Mouse (Mus musculus) heart, embryonic 12.5 days (tissue): ENCODE data around the gene Ucn2. TPM values are rescaled to one million over a fixed set of nuclear protein-coding genes. Genes with fewer than 3 reads are reported as not detected.

Source experiments
- ATAC-seq: fragments of 200-750 bp; cut with Nextera tagmentation; 2 replicates; pipeline ENCODE4 v1.8.0; 2017; ENCODE audit warnings: moderate TSS enrichment, moderate library complexity; ENCODE audit not compliant: insufficient number of reproducible peaks, low FRiP score
- H3K27ac ChIP-seq: fragments of 300-500 bp; sonication (generic); 2 replicates; pipeline ENCODE4 v1.5.1; 2016; ENCODE audit warnings: mild to moderate bottlenecking, moderate library complexity; ENCODE audit not compliant: poor library complexity, severe bottlenecking
- H3K27me3 ChIP-seq: fragments of 300-500 bp; sonication (generic); replicated peaks from 2 replicates; pipeline ENCODE4 v1.6.1; 2016; ENCODE audit warnings: mild to moderate bottlenecking, moderate library complexity
- H3K36me3 ChIP-seq: fragments of 300-500 bp; sonication (generic); 2 replicates; pipeline ENCODE4 v1.6.1; 2016; ENCODE audit warnings: mild to moderate bottlenecking, moderate library complexity
- H3K4me1 ChIP-seq: fragments of 300-500 bp; sonication (generic); replicated peaks from 2 replicates; pipeline ENCODE4 v1.6.1; 2016; ENCODE audit warnings: mild to moderate bottlenecking
- H3K4me2 ChIP-seq: fragments of 300-500 bp; sonication (generic); 2 replicates; pipeline ENCODE4 v1.6.1; 2016; ENCODE audit warnings: mild to moderate bottlenecking, moderate library complexity
- H3K4me3 ChIP-seq: fragments of 300-500 bp; sonication (generic); 2 replicates; pipeline ENCODE4 v1.5.1; 2016; ENCODE audit warnings: mild to moderate bottlenecking
- H3K9ac ChIP-seq: fragments of 300-500 bp; sonication (generic); 2 replicates; pipeline ENCODE4 v1.6.1; 2016; ENCODE audit warnings: mild to moderate bottlenecking, moderate library complexity
- H3K9me3 ChIP-seq: fragments of 300-500 bp; sonication (generic); replicated peaks from 2 replicates; pipeline ENCODE4 v1.6.1; 2016; ENCODE audit warnings: mild to moderate bottlenecking, moderate library complexity
- WGBS: fragments of 180-500 bp; shearing (Covaris S2); methylation state at CpG from one replicate; pipeline ENCODE4 v1.1.7; 2016; 5-methylcytosine and 5-hydroxymethylcytosine counted together
- polyA plus RNA-seq: library from polyadenylated mRNA; unstranded; fragments of >200 nt; fragmentation: Nextera tagmentation; extraction: Ambion mirVana; gene quantifications from 2 replicates; pipeline ENCODE4 v1.2.1, GENCODE M21; 2016

Gene Ucn2
- polyA plus RNA-seq, 1 experiment from 2014 or later = not detected

DNA sequence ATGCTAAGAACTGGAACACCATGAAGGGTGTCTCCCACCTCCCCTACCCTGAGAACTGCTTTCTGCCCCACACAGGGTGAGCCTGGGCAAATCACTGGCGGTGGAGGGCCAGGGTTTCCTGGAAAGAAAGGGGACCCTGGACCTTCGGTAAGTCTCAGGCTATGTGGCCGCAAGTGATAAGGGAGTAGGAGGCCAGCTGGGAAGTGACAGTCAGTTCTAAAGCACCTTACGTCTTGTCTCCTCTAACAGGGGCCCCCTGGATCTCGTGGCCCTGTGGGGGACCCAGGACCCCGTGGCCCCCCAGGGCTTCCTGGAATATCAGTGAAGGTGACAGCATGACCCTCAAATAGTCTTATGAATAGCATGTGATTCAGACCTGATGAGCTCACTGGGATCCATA lies 21.5 kb upstream of the Ucn2 start:
- Histone ChIP-seq H3K4me3 (no peak overlapping the region), H3K27ac (no peak overlapping the region), H3K36me3 (no peaks in the 10 kb centered on the region), H3K4me1 (no peaks in the 10 kb centered on the region), H3K9ac (no peak overlapping the region), H3K27me3 (peaks cover 8% of the 10 kb centered on the region; the same call in 1 of the 2 replicates), H3K9me3 (no peaks in the 10 kb centered on the region), H3K4me2 (no peak overlapping the region)
- no peak for ATAC-seq
- 73% methylated on average over 6 of the region's 6 CpGs for WGBS

DNA sequence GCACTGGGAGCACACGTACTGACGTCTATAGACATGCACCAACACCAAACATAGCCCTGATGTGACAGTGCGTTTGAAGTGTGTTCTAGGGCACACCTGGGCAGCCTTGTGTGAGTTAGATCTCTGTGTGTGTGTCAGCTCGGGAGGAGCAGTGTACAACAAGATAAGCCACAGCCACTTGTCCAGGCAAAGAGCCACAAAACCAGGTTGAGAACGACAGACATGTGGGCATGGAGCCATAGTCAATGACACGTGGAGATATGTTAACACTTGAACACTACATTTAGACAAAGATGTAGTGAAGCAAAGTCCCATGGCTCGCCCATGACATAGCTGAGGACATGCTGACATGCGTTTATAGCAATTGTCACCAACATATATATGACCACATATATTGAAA lies 15.2 kb upstream of the Ucn2 start:
- H3K4me3 ChIP-seq = no peak overlapping the region
- no peaks in the 10 kb centered on the region for H3K36me3 ChIP-seq
- no peaks in the 10 kb centered on the region for H3K27me3 ChIP-seq
- no peak overlapping the region for H3K27ac ChIP-seq
- H3K9ac ChIP-seq = no peak overlapping the region
- H3K9me3 ChIP-seq = no peaks in the 10 kb centered on the region
- 71% methylated on average over 8 of the region's 8 CpGs for WGBS
- H3K4me1 ChIP-seq = no peaks in the 10 kb centered on the region
- H3K4me2 ChIP-seq = no peak overlapping the region
- ATAC-seq = no peak

DNA sequence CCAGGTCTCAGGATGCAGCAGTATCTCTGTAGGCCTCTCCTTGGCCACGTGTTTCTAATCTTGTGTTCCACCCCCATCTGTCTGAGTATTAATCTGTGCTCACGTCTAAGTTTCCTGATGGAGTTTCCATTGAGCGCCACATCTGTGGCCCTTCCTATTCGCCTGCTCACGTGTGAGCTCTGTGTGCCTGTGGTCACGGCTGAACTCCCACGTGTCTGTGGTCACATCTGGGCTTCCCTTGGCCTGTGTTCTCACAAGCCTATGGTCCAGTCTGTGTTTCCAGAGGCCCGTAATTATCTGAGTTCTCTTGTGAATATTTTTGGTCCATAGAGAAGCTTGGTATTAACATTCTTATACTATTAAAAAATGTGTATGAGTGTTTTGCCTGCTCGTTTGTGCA lies 9.3 kb upstream of the Ucn2 start:
- Histone ChIP-seq H3K27ac (no peak overlapping the region), H3K9ac (no peak overlapping the region), H3K4me1 (0 out of 2 replicates have a peak, but pooled peaks cover 3% of the 10 kb centered on the region), H3K4me2 (no peak overlapping the region), H3K36me3 (no peaks in the 10 kb centered on the region), H3K9me3 (no peaks in the 10 kb centered on the region), H3K27me3 (no peaks in the 10 kb centered on the region), H3K4me3 (no peak overlapping the region)
- 77% methylated on average over 9 of the region's 9 CpGs for WGBS
- no peak for ATAC-seq

DNA sequence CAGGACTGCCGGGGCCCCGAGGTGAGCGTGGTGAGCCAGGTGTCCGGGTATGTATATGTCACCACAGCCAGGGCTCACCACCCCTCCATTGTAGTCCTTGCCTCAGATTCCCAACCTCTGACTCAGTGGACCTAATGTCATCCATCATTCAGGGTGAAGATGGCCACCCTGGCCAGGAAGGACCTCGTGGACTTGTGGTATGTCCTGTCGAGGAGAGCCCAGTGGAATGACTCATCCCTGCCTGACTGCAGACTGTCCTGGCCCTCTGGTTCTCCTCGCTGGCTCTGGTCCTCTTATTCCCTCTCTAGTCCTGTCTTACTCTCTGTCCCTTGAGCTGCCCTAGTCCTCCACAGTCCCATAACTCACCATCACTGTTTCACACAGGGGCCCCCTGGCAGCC lies 7.8 kb upstream of the Ucn2 start:
- no peaks in the 10 kb centered on the region for H3K36me3 ChIP-seq
- 63% methylated on average over 7 of the region's 7 CpGs for WGBS

DNA sequence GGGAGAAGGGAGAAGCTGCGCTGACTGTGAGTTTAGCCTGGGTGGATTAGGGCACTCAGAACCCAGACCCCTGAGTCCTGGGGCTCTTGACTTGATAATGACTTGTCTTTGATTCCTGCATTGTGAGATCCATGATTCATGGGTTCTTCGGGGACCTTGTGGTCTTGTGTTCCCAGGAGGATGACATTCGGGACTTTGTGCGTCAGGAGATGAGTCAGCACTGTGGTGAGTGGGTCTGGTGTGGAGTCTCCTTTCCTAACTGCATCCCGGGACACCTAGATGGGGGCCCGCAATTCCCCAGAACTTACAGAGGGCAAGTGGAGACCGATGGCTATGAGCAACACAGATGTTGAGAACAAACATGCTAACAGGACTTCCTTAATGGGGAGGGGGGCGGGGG lies 3.3 kb upstream of the Ucn2 start:
- H3K9me3 ChIP-seq = no peaks in the 10 kb centered on the region
- WGBS = 77% methylated on average over 8 of the region's 8 CpGs

More for the DNA sequence above, 7.8 kb upstream of the Ucn2 start:
- Histone ChIP-seq H3K9me3 (no peaks in the 10 kb centered on the region), H3K4me2 (no peak overlapping the region), H3K27me3 (no peaks in the 10 kb centered on the region), H3K4me1 (0 out of 2 replicates have a peak, but pooled peaks cover 3% of the 10 kb centered on the region), H3K9ac (no peak overlapping the region), H3K27ac (no peak overlapping the region), H3K4me3 (no peak overlapping the region)
- 0 out of 2 replicates have a peak, but pooled peaks have one; percentile 10 for ATAC-seq

DNA sequence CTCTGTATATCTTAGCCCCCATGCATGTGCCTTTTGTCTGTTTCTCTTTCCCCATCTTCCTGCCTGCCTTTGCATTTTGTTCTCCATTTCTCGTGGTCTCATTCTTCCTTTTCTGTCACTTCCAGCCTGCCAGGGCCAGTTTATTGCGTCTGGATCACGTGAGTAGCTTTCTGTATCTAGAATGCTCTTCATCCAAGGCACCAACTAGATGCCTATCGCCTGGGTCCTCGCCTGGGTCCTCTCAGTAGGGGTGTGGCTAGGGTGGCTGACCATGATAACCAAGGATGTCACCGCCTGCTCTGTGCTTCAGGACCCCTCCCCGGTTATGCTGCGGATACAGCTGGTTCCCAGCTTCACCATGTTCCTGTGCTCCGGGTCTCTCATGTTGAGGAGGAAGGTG lies 2.6 kb upstream of the Ucn2 start:
- Histone ChIP-seq H3K27me3 (no peaks in the 10 kb centered on the region; the same call in 1 of the 2 replicates), H3K36me3 (no peaks in the 10 kb centered on the region), H3K4me2 (no peak overlapping the region), H3K4me3 (no peak overlapping the region), H3K4me1 (peaks cover 8% of the 10 kb centered on the region), H3K27ac (no peak overlapping the region), H3K9me3 (no peaks in the 10 kb centered on the region), H3K9ac (no peak overlapping the region)
- ATAC-seq = no peak
- WGBS = 63% methylated on average over 9 of the region's 9 CpGs

More for the DNA sequence above, 3.3 kb upstream of the Ucn2 start:
- no peak for ATAC-seq
- 0 out of 2 replicates have a peak, but pooled peaks cover 3% of the 10 kb centered on the region for H3K4me1 ChIP-seq
- H3K4me2 ChIP-seq = no peak overlapping the region
- no peaks in the 10 kb centered on the region for H3K36me3 ChIP-seq
- no peak overlapping the region for H3K27ac ChIP-seq
- no peak overlapping the region for H3K4me3 ChIP-seq
- H3K9ac ChIP-seq = no peak overlapping the region
- H3K27me3 ChIP-seq = no peaks in the 10 kb centered on the region; the same call in 1 of the 2 replicates

DNA sequence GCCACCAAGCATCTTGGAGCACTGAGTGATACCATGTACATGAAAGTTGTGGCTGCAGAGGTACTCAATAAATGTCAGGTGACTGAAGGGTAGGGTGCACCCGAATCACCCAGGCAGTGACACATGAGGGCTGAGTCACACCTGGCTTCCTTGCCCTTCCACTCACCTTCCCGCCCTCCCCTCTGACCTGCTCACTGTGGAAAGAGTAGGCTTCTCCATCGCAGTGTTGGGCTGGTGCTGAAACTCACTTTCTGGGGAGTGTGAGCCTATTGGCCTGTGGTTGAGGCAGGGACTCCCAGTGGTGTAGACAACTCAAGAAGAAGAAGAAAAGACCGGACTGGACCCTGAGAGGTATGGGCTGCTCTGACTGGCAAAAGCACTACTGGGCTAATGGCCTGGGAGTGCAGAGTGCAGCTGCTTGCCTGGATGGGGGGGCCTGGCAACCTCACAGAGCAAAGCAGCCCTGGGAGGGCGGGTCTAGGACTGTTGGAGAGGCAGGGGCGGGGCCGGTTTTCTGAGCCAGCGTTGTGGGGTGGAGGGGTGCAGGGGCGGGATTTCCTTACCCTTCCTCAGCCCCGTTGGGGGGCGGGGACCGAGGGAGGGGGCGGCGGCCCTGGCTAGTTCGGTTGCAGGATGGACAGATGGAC lies 2.0 kb downstream of the Ucn2 start:
- Histone ChIP-seq H3K4me3 (peak overlapping the region; percentile 21), H3K9ac (no peak overlapping the region), H3K4me1 (peaks cover 39% of the 10 kb centered on the region), H3K27ac (no peak overlapping the region), H3K4me2 (peak overlapping the region; percentile 59), H3K27me3 (no peaks in the 10 kb centered on the region; the same call in 1 of the 2 replicates), H3K9me3 (no peaks in the 10 kb centered on the region), H3K36me3 (no peaks in the 10 kb centered on the region)
- no peak for ATAC-seq
- 26% methylated on average over 15 of the region's 15 CpGs for WGBS

DNA sequence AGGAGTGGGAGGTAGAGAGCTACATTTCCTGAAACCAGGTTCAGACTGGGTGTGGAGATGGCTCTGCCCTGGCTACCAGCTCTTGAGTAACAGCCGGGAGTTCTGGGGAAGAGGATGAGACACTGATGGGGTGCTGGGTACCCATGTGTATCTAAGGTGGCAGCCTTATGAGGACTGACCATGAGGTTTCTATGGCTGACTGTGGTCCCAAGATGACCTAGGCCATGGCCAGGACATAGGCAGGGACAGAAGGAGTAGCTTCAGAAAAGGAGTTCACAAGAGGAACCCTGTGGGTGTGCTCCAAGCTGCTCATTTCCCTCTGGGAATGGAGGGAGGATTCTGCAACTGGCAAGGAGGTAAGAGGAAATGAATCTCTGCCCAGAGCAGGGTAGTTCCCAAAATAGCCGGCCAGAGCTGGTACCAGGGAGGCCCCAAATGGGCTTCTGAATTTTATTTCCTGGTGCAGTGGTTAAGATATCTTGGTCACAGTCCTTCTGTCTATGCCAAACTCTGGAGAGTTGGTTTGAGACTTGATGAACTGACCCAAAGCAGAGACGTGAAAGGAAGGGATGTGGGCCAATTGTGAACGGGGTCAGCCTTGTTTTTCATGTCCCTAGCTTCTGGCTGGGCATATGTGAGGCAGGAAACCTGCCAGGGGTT lies 4.1 kb downstream of the Ucn2 start:
- Histone ChIP-seq H3K9me3 (no peaks in the 10 kb centered on the region), H3K27ac (no peak overlapping the region), H3K36me3 (no peaks in the 10 kb centered on the region), H3K4me3 (no peak overlapping the region), H3K4me2 (no peak overlapping the region), H3K27me3 (no peaks in the 10 kb centered on the region), H3K4me1 (peaks cover 44% of the 10 kb centered on the region), H3K9ac (no peak overlapping the region)
- WGBS = 75% methylated on average over 4 of the region's 4 CpGs
- no peak for ATAC-seq

DNA sequence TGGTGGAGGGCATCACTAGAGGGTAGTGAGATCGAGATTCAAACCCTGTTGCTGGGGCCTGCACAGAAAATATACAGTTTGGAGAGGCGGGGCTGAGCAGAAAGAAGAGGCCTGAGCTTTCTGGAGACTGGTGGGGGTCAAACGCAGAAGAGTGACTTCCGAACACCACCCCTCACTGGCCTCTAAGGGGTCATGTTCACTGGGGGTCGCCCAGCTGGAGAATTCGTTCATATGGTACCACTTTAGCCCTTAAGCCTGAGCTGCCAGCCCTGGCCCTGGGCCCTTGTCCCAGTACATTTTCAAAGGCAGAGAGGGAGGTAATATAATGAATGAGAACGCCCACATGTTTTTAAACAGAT lies 4.6 kb downstream of the Ucn2 start:
- Histone ChIP-seq H3K4me3 (no peak overlapping the region), H3K27me3 (no peaks in the 10 kb centered on the region), H3K9me3 (no peaks in the 10 kb centered on the region), H3K27ac (no peak overlapping the region), H3K9ac (no peak overlapping the region), H3K4me1 (peaks cover 44% of the 10 kb centered on the region), H3K36me3 (no peaks in the 10 kb centered on the region), H3K4me2 (no peak overlapping the region)
- ATAC-seq = no peak
- 73% methylated on average over 7 of the region's 7 CpGs for WGBS

DNA sequence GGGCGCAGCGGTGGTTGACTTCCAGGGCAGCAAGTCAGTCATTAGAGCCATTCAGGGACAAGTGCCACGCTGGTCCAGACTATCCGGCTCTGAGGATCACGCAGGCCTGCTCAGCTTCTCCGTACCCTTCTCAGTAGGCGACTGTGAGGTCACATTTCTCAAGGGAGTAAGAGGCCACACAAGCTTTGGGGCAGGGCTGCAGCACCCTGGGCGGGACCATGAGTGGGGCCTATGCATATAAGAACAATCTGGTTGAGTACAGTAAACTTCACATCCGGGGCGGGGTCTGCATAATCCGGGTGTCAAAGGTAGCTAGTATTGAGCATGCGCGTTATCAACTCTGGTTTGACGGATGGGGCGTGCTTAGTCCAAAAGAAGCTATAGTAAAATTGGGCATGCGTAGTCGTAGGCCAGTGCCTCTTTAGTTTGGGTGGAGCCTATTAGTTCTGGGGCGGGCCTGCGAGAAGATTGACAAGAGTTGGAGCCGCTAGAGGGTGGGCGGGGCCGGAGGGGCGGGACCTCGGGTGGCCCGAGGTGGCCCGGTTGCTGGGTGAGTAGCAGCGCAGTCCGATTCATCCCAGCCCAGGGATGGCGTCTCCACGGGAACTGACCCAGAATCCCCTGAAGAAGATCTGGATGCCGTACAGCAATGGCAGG lies 5.7 kb downstream of the Ucn2 start, which contains the start of gene Pfkfb4:
Gene Pfkfb4, plus strand, starts transcription at position 351 of the 657 bp plus-strand sequence.
- Histone ChIP-seq H3K4me3 (peak within 1 kb of the TSS; percentile 56), H3K27me3 (no peaks in the 10 kb centered on the region), H3K4me1 (peaks cover 44% of the 10 kb centered on the region), H3K27ac (peak within 1 kb of the TSS; percentile 90), H3K36me3 (no peaks in the 10 kb centered on the region), H3K9me3 (no peaks in the 10 kb centered on the region), H3K4me2 (peak within 1 kb of the TSS; percentile 83), H3K9ac (peak within 1 kb of the TSS; percentile 70)
- peak; percentile 94 for ATAC-seq
- 2% methylated on average over 31 of the region's 31 CpGs for WGBS

DNA sequence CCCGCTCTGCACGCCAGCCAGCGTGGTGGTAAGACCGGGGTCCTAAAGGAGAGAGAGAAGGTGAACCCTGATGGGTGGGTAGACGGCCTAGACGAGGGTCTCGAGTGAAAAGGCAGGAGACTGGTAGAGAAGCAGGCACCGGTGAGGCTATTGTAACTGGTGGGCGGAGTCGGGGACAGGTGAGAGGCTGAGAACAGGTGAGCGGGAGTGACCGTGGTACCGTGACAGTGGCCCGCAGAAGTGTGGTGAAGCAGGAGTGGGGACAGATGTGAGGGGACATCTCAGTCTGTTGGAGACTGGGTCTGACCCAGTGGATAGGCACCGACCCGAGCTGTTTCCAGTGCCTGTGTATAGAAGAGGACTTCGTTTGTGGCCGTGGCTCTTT lies 6.3 kb downstream of the Ucn2 start:
- H3K4me2 ChIP-seq = peak overlapping the region; percentile 83
- H3K36me3 ChIP-seq = no peaks in the 10 kb centered on the region
- no peak overlapping the region for H3K27ac ChIP-seq
- 11% methylated on average over 18 of the region's 18 CpGs for WGBS
- peak overlapping the region; percentile 63 for H3K9ac ChIP-seq
- ATAC-seq = 0 out of 2 replicates have a peak, but pooled peaks have one; percentile 0
- peak overlapping the region; percentile 56 for H3K4me3 ChIP-seq
- peaks cover 44% of the 10 kb centered on the region for H3K4me1 ChIP-seq
- no peaks in the 10 kb centered on the region for H3K9me3 ChIP-seq
- no peaks in the 10 kb centered on the region for H3K27me3 ChIP-seq
